Mouse (Mus musculus) stomach, postnatal 0 days (tissue): ENCODE measurements around the gene Tmem198. TPM values are rescaled to one million over a fixed set of nuclear protein-coding genes. Genes with fewer than 3 reads are reported as not detected.

Experiments used
- ATAC-seq: fragments of 200-750 bp; cut with Nextera tagmentation; 2 replicates; pipeline ENCODE4 v1.8.0; 2017; ENCODE audit not compliant: low FRiP score, low TSS enrichment
- DNase-seq: peaks from one replicate; pipeline ENCODE4 v3.0.0-alpha.2; 2016; ENCODE audit warnings: low spot score
- H3K27ac ChIP-seq: fragments of 300-500 bp; sonication (generic); replicated peaks from 2 replicates; pipeline ENCODE4 v1.5.1; 2014; ENCODE audit warnings: mild to moderate bottlenecking, control low read depth
- H3K27me3 ChIP-seq: fragments of 300-500 bp; sonication (generic); 2 replicates; pipeline ENCODE4 v1.6.1; 2014; ENCODE audit warnings: low read length; ENCODE audit not compliant: control insufficient read depth, insufficient read depth
- H3K36me3 ChIP-seq: fragments of 300-500 bp; sonication (generic); 2 replicates; pipeline ENCODE4 v1.6.1; 2014; ENCODE audit warnings: low read length, mixed read lengths; ENCODE audit not compliant: control insufficient read depth, insufficient read depth
- H3K4me1 ChIP-seq: fragments of 300-500 bp; sonication (generic); replicated peaks from 2 replicates; pipeline ENCODE4 v1.6.1; 2014; ENCODE audit warnings: antibody characterized with exemption; ENCODE audit not compliant: control insufficient read depth, insufficient read depth
- H3K4me2 ChIP-seq: fragments of 300-500 bp; sonication (generic); replicated peaks from 2 replicates; pipeline ENCODE4 v1.6.1; 2014; ENCODE audit warnings: low read depth, mild to moderate bottlenecking, control low read depth, moderate library complexity
- H3K4me3 ChIP-seq: fragments of 300-500 bp; sonication (generic); 2 replicates; pipeline ENCODE4 v1.5.1; 2014; ENCODE audit warnings: low read depth, low read length, control low read depth
- H3K9ac ChIP-seq: fragments of 300-500 bp; sonication (generic); 2 replicates; pipeline ENCODE4 v1.6.1; 2014; ENCODE audit warnings: mild to moderate bottlenecking, low read length, control low read depth, mixed read lengths
- H3K9me3 ChIP-seq: fragments of 300-500 bp; sonication (generic); 2 replicates; pipeline ENCODE4 v1.6.1; 2016; ENCODE audit warnings: low read length; ENCODE audit not compliant: control insufficient read depth
- CTCF ChIP-seq: IDR thresholded peaks from 2 replicates; pipeline ENCODE4 v1.5.1; 2016; ENCODE audit warnings: antibody characterized with exemption, low read depth, mild to moderate bottlenecking, moderate library complexity
- EP300 ChIP-seq: optimal IDR thresholded peaks from 2 replicates; pipeline ENCODE3; 2016; ENCODE audit warnings: antibody characterized with exemption
- WGBS: fragments of 180-500 bp; shearing (Covaris S2); extraction: QIAGEN DNeasy Blood & Tissue Kit; methylation state at CpG from one replicate; pipeline ENCODE4 v1.1.7; 2014; 5-methylcytosine and 5-hydroxymethylcytosine counted together
- polyA plus RNA-seq: library from polyadenylated mRNA; unstranded; fragments of >200 nt; fragmentation: Nextera tagmentation; extraction: Ambion mirVana; gene quantifications from 2 replicates; pipeline ENCODE4 v1.2.1, GENCODE M21; 2015

The Tmem198 gene
- polyA plus RNA-seq, 1 experiment from 2014 or later: 1.4 TPM

DNA sequence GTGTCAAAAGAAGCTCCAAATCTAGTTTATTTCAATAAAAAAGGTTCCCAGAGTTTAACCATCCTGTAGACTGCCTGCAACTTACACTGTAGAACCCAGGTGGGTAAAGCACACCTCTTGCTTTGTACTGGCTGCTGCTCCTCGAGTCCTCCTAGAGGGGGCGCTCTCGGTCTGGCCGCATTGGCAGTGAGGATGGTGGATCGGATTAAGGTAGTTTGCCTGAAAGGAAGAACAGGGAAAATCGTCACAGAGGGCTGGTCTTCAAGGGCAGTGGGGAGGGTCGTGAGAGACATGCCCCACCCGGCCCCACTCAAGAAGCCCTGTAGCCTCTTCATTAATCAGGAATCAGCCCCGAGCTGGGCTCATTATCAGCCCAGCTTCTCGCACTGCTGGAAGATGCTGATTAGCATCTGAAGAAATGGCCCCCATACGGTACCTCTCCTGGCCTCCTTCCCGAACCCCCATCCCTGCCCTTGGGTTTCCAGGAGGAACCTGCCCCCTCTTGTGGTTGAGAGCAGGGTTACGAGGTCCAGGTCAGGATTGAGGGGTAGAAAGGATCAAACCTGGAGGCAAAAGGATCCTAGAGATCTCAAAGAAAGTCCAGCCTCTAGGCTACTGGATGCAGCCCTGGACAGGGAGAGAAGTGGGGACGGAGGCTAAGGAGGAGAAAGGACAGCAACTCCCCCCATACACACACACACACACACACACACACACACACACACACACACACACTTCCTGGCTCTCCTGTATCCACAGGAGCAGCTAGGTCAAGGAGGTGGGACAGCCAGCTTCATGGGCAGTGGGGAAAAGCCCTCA lies 22.4 kb upstream of the Tmem198 start:
- ATAC-seq: no peak
- 19% methylated on average over 14 of the region's 14 CpGs for WGBS
- H3K36me3 ChIP-seq: no peaks in the 10 kb centered on the region
- no peak for DNase-seq
- no peak overlapping the region for H3K4me2 ChIP-seq
- H3K4me3 ChIP-seq: no peak overlapping the region
- no peaks in the 10 kb centered on the region; the same call in 1 of the 2 replicates for H3K27me3 ChIP-seq
- H3K4me1 ChIP-seq: 0 out of 2 replicates have a peak, but pooled peaks cover 3% of the 10 kb centered on the region
- H3K9ac ChIP-seq: no peak overlapping the region
- TF ChIP-seq EP300: no peak
- TF ChIP-seq CTCF: peak; percentile 60
- no peaks in the 10 kb centered on the region for H3K9me3 ChIP-seq
- H3K27ac ChIP-seq: no peak overlapping the region

DNA sequence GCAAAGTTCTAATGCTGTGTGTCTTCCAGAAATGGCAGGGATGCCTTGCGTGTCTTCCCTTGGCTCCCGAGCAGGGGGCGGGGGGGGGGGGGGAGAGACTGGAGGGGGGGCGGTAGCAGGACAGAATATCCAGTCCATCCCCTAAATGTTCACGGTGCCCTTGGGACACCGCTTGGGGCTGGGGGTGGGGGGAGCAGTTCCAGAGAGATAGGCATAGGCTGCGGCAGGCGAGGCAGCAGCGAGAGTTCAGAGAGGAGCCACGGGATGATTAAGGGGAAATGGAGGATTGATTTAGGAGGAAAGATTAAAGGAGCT lies 21.7 kb upstream of the Tmem198 start:
- Histone ChIP-seq H3K4me2 (peak overlapping the region; percentile 56; the same call in 1 of the 2 replicates), H3K4me3 (no peak overlapping the region), H3K27ac (peak overlapping the region; percentile 63; the same call in 1 of the 2 replicates), H3K4me1 (0 out of 2 replicates have a peak, but pooled peaks cover 3% of the 10 kb centered on the region), H3K9ac (no peak overlapping the region), H3K9me3 (no peaks in the 10 kb centered on the region), H3K27me3 (no peaks in the 10 kb centered on the region; the same call in 1 of the 2 replicates), H3K36me3 (no peaks in the 10 kb centered on the region)
- TF ChIP-seq CTCF: no peak
- no peak for TF ChIP-seq EP300
- ATAC-seq (peak; percentile 29; the same call in 1 of the 2 replicates), DNase-seq (no peak)
- 8% methylated on average over 7 of the region's 10 CpGs for WGBS

- peak; percentile 30; the same call in 1 of the 2 replicates for TF ChIP-seq CTCF
- TF ChIP-seq EP300: no peak
- DNase-seq (peak; percentile 55), ATAC-seq (peak; percentile 78)
- Histone ChIP-seq H3K4me3 (peak overlapping the region; percentile 32), H3K9me3 (no peaks in the 10 kb centered on the region), H3K4me2 (peak overlapping the region; percentile 56), H3K9ac (peak overlapping the region; percentile 52), H3K4me1 (0 out of 2 replicates have a peak, but pooled peaks cover 3% of the 10 kb centered on the region), H3K27ac (peak overlapping the region; percentile 63), H3K36me3 (no peaks in the 10 kb centered on the region), H3K27me3 (no peaks in the 10 kb centered on the region; the same call in 1 of the 2 replicates)
- 4% methylated on average over 36 of the region's 42 CpGs for WGBS
These were observed 21.1 kb upstream of the Tmem198 start for GRCm38 (mm10) chr1:75458025-75458788.

DNA sequence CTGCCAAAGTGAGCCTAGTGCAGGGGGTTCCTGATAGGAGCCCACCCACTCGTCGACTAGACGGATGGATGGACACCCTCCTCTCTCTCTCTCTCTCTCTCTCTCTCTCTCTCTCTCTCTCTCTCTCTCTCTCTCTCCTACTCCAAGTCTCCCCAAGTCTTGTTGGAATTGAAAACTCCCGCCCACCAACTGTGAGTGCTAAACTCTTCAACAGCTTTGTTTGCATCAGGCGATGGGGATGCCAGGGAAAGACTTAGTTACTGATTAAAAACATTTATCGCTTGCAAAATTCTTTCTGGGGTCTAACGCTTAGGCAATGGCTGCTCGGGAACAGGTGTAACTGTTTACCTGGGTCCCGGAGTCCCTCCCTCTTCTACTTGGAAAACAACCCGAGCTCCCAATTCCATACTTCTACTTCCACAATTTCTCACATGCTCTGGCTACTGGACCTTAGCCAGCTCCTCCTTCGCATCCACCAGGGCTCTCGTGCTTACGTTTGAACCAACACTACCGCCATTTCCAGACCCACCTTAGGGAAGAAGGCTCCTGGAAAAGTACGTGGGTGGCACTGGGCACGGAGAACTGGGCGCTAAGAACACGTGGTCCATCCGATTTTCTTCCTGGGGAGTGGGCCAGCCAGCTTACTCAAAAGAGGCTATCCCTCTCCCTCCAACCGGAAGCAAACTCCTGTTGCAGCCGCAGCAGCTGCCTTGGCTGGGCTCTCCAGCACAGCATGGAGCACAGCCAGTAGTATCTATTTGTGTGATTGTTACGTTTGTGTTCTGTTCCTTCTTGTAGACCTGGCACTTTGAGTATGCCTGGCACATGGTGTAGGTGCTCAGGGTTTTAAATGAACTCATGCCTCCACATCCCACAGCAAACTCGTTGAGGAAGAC lies 20.3 kb upstream of the Tmem198 start:
- H3K27ac ChIP-seq: peak overlapping the region; percentile 63
- ATAC-seq: peak; percentile 24; the same call in 1 of the 2 replicates

DNA sequence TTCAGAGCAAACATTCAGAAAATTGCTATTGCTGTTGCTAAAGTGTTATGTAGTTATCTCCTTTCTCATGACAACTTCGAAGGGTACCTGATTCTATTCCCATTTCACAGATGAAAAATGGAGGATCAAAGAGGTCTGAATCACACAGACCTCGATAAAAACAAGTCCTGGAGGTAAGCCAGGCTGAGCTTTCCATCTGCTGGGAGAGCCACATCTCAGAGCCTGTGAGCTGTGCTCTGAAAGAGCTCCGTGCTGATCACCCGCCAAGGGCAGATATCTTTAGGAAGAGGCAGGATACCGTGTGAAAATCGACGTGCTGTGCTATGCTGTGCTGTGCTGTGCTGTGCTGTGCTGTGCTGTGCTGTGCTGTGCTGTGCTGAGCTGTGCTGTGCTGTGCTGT lies 19.0 kb upstream of the Tmem198 start:
- no peaks in the 10 kb centered on the region for H3K36me3 ChIP-seq
- H3K9ac ChIP-seq: no peak overlapping the region
- ATAC-seq (no peak), DNase-seq (no peak)
- TF ChIP-seq EP300 (no peak), CTCF (no peak)
- H3K4me2 ChIP-seq: no peak overlapping the region
- H3K27ac ChIP-seq: no peak overlapping the region
- no peaks in the 10 kb centered on the region; the same call in 1 of the 2 replicates for H3K27me3 ChIP-seq
- H3K4me1 ChIP-seq: 0 out of 2 replicates have a peak, but pooled peaks cover 3% of the 10 kb centered on the region
- 58% methylated on average over 7 of the region's 7 CpGs for WGBS
- H3K9me3 ChIP-seq: no peaks in the 10 kb centered on the region
- no peak overlapping the region for H3K4me3 ChIP-seq

More for the DNA sequence above, 20.3 kb upstream of the Tmem198 start:
- no peak for TF ChIP-seq EP300
- TF ChIP-seq CTCF: no peak
- 8% methylated on average over 23 of the region's 23 CpGs for WGBS
- peak overlapping the region; percentile 56 for H3K4me2 ChIP-seq
- no peaks in the 10 kb centered on the region; the same call in 1 of the 2 replicates for H3K27me3 ChIP-seq
- H3K36me3 ChIP-seq: no peaks in the 10 kb centered on the region
- peak overlapping the region; percentile 52 for H3K9ac ChIP-seq
- H3K4me3 ChIP-seq: peak overlapping the region; percentile 32
- 0 out of 2 replicates have a peak, but pooled peaks cover 3% of the 10 kb centered on the region for H3K4me1 ChIP-seq
- DNase-seq: no peak
- no peaks in the 10 kb centered on the region for H3K9me3 ChIP-seq
